Mouse (Mus musculus): ENCODE data around the gene 1600014C10Rik. TPM values are rescaled to one million over a fixed set of nuclear protein-coding genes. Genes with fewer than 3 reads are reported as not detected.
A peak's percentile ranks its signal among the peaks of the same experiment; 100 is the strongest.

1600014C10Rik gene
- total RNA-seq, 1 experiment: 6.5 TPM

- DNase-seq (ENCODE audit: low read depth, low spot score): no peak
- Histone ChIP-seq H3K9ac (ENCODE audit: insufficient read depth, low read depth, low read length, poor library complexity, severe bottlenecking) (no peak overlapping the region), H3K27ac (ENCODE audit: insufficient read depth, low read depth, low read length, poor library complexity, severe bottlenecking) (no peak overlapping the region), H3K36me3 (ENCODE audit: control insufficient read depth, insufficient read depth, low read length, poor library complexity, severe bottlenecking) (no peaks in the 10 kb centered on the region), H3K4me1 (ENCODE audit: control insufficient read depth in 2 of 2, insufficient read depth in 2 of 2, low read length in 2 of 2, poor library complexity in 1 of 2) (peaks cover 0 to 8% of the 10 kb centered on the region in 2 experiments; a peak in 2 of 4 replicates), H3K9me3 (ENCODE audit: control insufficient read depth, insufficient read depth, low read depth, low read length) (no peaks in the 10 kb centered on the region), H3K4me3 (ENCODE audit: insufficient read depth in 1 of 2, low read depth in 1 of 2, low read length in 2 of 2, poor library complexity in 1 of 2, severe bottlenecking in 1 of 2) (no peak overlapping the region)
- in situ Hi-C loops (cut with MboI; ENCODE audit: low sequenced_read_pairs in 2 of 2, unreplicated experiment in 2 of 2): no loop called here
- TF ChIP-seq HCFC1 (IDR thresholded peaks at IDR 0.05; ENCODE audit: borderline replicate concordance, insufficient read depth, low read length) (no peak), ZNF384 (IDR thresholded peaks at IDR 0.05; ENCODE audit: low read depth, low read length) (no peak), MAFK (IDR thresholded peaks at IDR 0.05; ENCODE audit: insufficient read depth, low read depth, low read length) (no peak), CHD2 (IDR thresholded peaks at IDR 0.05; ENCODE audit: low read depth, low read length) (no peak)
Observed at GRCm38 (mm10) chr7:38189136-38189982, 6.3 kb downstream of the 1600014C10Rik start.

GRCm38 (mm10) chr7:38190056-38190835 is 7.2 kb downstream of the 1600014C10Rik start:
- H3K36me3 ChIP-seq (ENCODE audit: control insufficient read depth, insufficient read depth, low read length, poor library complexity, severe bottlenecking): peaks cover 3% of the 10 kb centered on the region; the same call in 1 of the 2 replicates
- no peaks in the 10 kb centered on the region for H3K9me3 ChIP-seq (ENCODE audit: control insufficient read depth, insufficient read depth, low read depth, low read length)
- peaks cover 0 to 8% of the 10 kb centered on the region in 2 experiments; a peak in 1 of 4 replicates for H3K4me1 ChIP-seq (ENCODE audit: control insufficient read depth in 2 of 2, insufficient read depth in 2 of 2, low read length in 2 of 2, poor library complexity in 1 of 2)
- TF ChIP-seq MAFK (IDR thresholded peaks at IDR 0.05; ENCODE audit: insufficient read depth, low read depth, low read length) (no peak), ZNF384 (IDR thresholded peaks at IDR 0.05; ENCODE audit: low read depth, low read length) (no peak), HCFC1 (IDR thresholded peaks at IDR 0.05; ENCODE audit: borderline replicate concordance, insufficient read depth, low read length) (no peak), CHD2 (IDR thresholded peaks at IDR 0.05; ENCODE audit: low read depth, low read length) (no peak), ZC3H11A (IDR thresholded peaks at IDR 0.05; ENCODE audit: borderline replicate concordance, low read depth, low read length) (no peak)
- no peak overlapping the region for H3K27ac ChIP-seq (ENCODE audit: insufficient read depth, low read depth, low read length, poor library complexity, severe bottlenecking)
- H3K9ac ChIP-seq (ENCODE audit: insufficient read depth, low read depth, low read length, poor library complexity, severe bottlenecking): no peak overlapping the region
- in situ Hi-C loops (cut with MboI; ENCODE audit: low sequenced_read_pairs in 2 of 2, unreplicated experiment in 2 of 2): loop anchor here (5.0 to 10.0 kb wide), 2 partner anchors 72 to 75 kb away; no protein-coding TSS in a partner anchor
- DNase-seq (ENCODE audit: low read depth, low spot score): no peak
- no peak overlapping the region for H3K4me3 ChIP-seq (ENCODE audit: insufficient read depth in 1 of 2, low read depth in 1 of 2, low read length in 2 of 2, poor library complexity in 1 of 2, severe bottlenecking in 1 of 2)

- no peak overlapping the region for H3K27ac ChIP-seq (ENCODE audit: insufficient read depth, low read depth, low read length, poor library complexity, severe bottlenecking)
- no peaks in the 10 kb centered on the region for H3K9me3 ChIP-seq (ENCODE audit: control insufficient read depth, insufficient read depth, low read depth, low read length)
- peak overlapping the region in 1 of 2 experiments; percentile 14; a peak in 1 of 4 replicates for H3K4me3 ChIP-seq (ENCODE audit: insufficient read depth in 1 of 2, low read depth in 1 of 2, low read length in 2 of 2, poor library complexity in 1 of 2, severe bottlenecking in 1 of 2)
- H3K9ac ChIP-seq (ENCODE audit: insufficient read depth, low read depth, low read length, poor library complexity, severe bottlenecking): no peak overlapping the region
- in situ Hi-C loops (cut with MboI; ENCODE audit: low sequenced_read_pairs in 2 of 2, unreplicated experiment in 2 of 2): loop anchor here (5.0 to 10.0 kb wide), 2 partner anchors 71 to 74 kb away; no protein-coding TSS in a partner anchor
- no peak for DNase-seq (ENCODE audit: low read depth, low spot score)
- no peak for TF ChIP-seq ZNF384 (IDR thresholded peaks at IDR 0.05; ENCODE audit: low read depth, low read length)
- peaks cover 0 to 8% of the 10 kb centered on the region in 2 experiments; a peak in 1 of 4 replicates for H3K4me1 ChIP-seq (ENCODE audit: control insufficient read depth in 2 of 2, insufficient read depth in 2 of 2, low read length in 2 of 2, poor library complexity in 1 of 2)
- H3K36me3 ChIP-seq (ENCODE audit: control insufficient read depth, insufficient read depth, low read length, poor library complexity, severe bottlenecking): peaks cover 3% of the 10 kb centered on the region; the same call in 1 of the 2 replicates
Observed at GRCm38 (mm10) chr7:38191146-38191545, 8.1 kb downstream of the 1600014C10Rik start.

GRCm38 (mm10) chr7:38191571-38191970 is 8.6 kb downstream of the 1600014C10Rik start:
- H3K4me1 ChIP-seq (ENCODE audit: control insufficient read depth in 2 of 2, insufficient read depth in 2 of 2, low read length in 2 of 2, poor library complexity in 1 of 2): peaks cover 0 to 8% of the 10 kb centered on the region in 2 experiments; a peak in 1 of 4 replicates
- no peak overlapping the region for H3K4me3 ChIP-seq (ENCODE audit: insufficient read depth in 1 of 2, low read depth in 1 of 2, low read length in 2 of 2, poor library complexity in 1 of 2, severe bottlenecking in 1 of 2)
- in situ Hi-C loops (cut with MboI; ENCODE audit: low sequenced_read_pairs in 2 of 2, unreplicated experiment in 2 of 2): loop anchor here (5.0 to 10.0 kb wide), 2 partner anchors 71 to 73 kb away; no protein-coding TSS in a partner anchor
- no peaks in the 10 kb centered on the region for H3K9me3 ChIP-seq (ENCODE audit: control insufficient read depth, insufficient read depth, low read depth, low read length)
- TF ChIP-seq ZC3H11A (IDR thresholded peaks at IDR 0.05; ENCODE audit: borderline replicate concordance, low read depth, low read length) (peak; percentile 26; the same call in 1 of the 2 replicates), CHD2 (IDR thresholded peaks at IDR 0.05; ENCODE audit: low read depth, low read length) (no peak)
- no peak overlapping the region for H3K27ac ChIP-seq (ENCODE audit: insufficient read depth, low read depth, low read length, poor library complexity, severe bottlenecking)
- DNase-seq (ENCODE audit: low read depth, low spot score): peak; percentile 89
- no peak overlapping the region for H3K9ac ChIP-seq (ENCODE audit: insufficient read depth, low read depth, low read length, poor library complexity, severe bottlenecking)
- peaks cover 3% of the 10 kb centered on the region; the same call in 1 of the 2 replicates for H3K36me3 ChIP-seq (ENCODE audit: control insufficient read depth, insufficient read depth, low read length, poor library complexity, severe bottlenecking)

Measured in ES-E14 (cell line).